Mouse (Mus musculus) embryonic facial prominence, embryonic 15.5 days (tissue): ENCODE measurements around the gene Trmt2b. TPM values are rescaled to one million over a fixed set of nuclear protein-coding genes. Genes with fewer than 3 reads are reported as not detected.
"Not testable (repeated sequence)": the region's sequence is repeated elsewhere in the genome, so short reads cannot be mapped to it uniquely, and the experiment has no call there.

ENCODE experiments used
- ATAC-seq: fragments of 200-750 bp; cut with Nextera tagmentation; 2 replicates; pipeline ENCODE4 v1.8.0; 2017; ENCODE audit warnings: low read depth, moderate TSS enrichment; ENCODE audit not compliant: insufficient number of reproducible peaks, low FRiP score, low TSS enrichment
- H3K27ac ChIP-seq: fragments of 300-500 bp; sonication (generic); replicated peaks from 2 replicates; pipeline ENCODE4 v1.5.1; 2015; ENCODE audit warnings: mild to moderate bottlenecking, inconsistent platforms
- H3K27me3 ChIP-seq: fragments of 300-500 bp; sonication (generic); 2 replicates; pipeline ENCODE4 v1.6.1; 2015; ENCODE audit warnings: inconsistent platforms
- H3K36me3 ChIP-seq: fragments of 300-500 bp; sonication (generic); 2 replicates; pipeline ENCODE4 v1.6.1; 2015; ENCODE audit warnings: mild to moderate bottlenecking, inconsistent platforms
- H3K4me1 ChIP-seq: fragments of 300-500 bp; sonication (generic); 2 replicates; pipeline ENCODE4 v1.6.1; 2015; ENCODE audit warnings: inconsistent platforms
- H3K4me2 ChIP-seq: fragments of 300-500 bp; sonication (generic); replicated peaks from 2 replicates; pipeline ENCODE4 v1.6.1; 2015; ENCODE audit warnings: mild to moderate bottlenecking, inconsistent platforms
- H3K4me3 ChIP-seq: fragments of 300-500 bp; sonication (generic); replicated peaks from 2 replicates; pipeline ENCODE4 v1.5.1; 2015; ENCODE audit warnings: mild to moderate bottlenecking, inconsistent platforms
- H3K9ac ChIP-seq: fragments of 300-500 bp; sonication (generic); 2 replicates; pipeline ENCODE4 v1.6.1; 2015; ENCODE audit warnings: inconsistent platforms
- H3K9me3 ChIP-seq: fragments of 300-500 bp; sonication (generic); replicated peaks from 2 replicates; pipeline ENCODE4 v1.6.1; 2016; ENCODE audit warnings: inconsistent platforms
- WGBS: fragments of 180-500 bp; shearing (Covaris S2); methylation state at CpG from one replicate; pipeline ENCODE4 v1.1.7; 2015; 5-methylcytosine and 5-hydroxymethylcytosine counted together
- polyA plus RNA-seq: library from polyadenylated mRNA; unstranded; fragments of >200 nt; fragmentation: Nextera tagmentation; extraction: Ambion mirVana; gene quantifications from 2 replicates; pipeline ENCODE4 v1.2.1, GENCODE M21; 2015

The Trmt2b gene
- 16.6 and 17.5 TPM in 2 replicates for polyA plus RNA-seq

- Histone ChIP-seq H3K27me3 (no peaks in the 10 kb centered on the region), H3K27ac (peak within 1 kb of the TSS; percentile 75), H3K36me3 (no peaks in the 10 kb centered on the region), H3K4me1 (no peaks in the 10 kb centered on the region), H3K4me3 (peak within 1 kb of the TSS; percentile 44), H3K9ac (no peak within 1 kb of the TSS), H3K4me2 (peak within 1 kb of the TSS; percentile 43), H3K9me3 (no peaks in the 10 kb centered on the region)
- peak; percentile 81 for ATAC-seq
- 18% methylated on average over 18 of the region's 26 CpGs for WGBS
These were observed at the start of gene Trmt2b for GRCm38 (mm10) chrX:134276275-134277160. Trmt2b (minus strand) TSS chrX:134276984.

- H3K9me3 ChIP-seq = no peaks in the 10 kb centered on the region
- ATAC-seq = no peak
- no peak overlapping the region for H3K27ac ChIP-seq
- no peak overlapping the region for H3K4me3 ChIP-seq
- H3K27me3 ChIP-seq = no peaks in the 10 kb centered on the region
- no peak overlapping the region for H3K9ac ChIP-seq
- no peaks in the 10 kb centered on the region for H3K4me1 ChIP-seq
- no peaks in the 10 kb centered on the region for H3K36me3 ChIP-seq
- no peak overlapping the region for H3K4me2 ChIP-seq
- WGBS = 80% methylated on average over 2 of the region's 2 CpGs
These were observed 42.6 kb upstream of the Trmt2b start for GRCm38 (mm10) chrX:134319153-134319932.

- not testable (repeated sequence) for H3K4me2 ChIP-seq, H3K9me3 ChIP-seq, H3K27ac ChIP-seq, H3K36me3 ChIP-seq, H3K9ac ChIP-seq, H3K4me1 ChIP-seq, H3K27me3 ChIP-seq, ATAC-seq, H3K4me3 ChIP-seq
- WGBS = 88% methylated on average over 7 of the region's 7 CpGs
These were observed 34.4 kb upstream of the Trmt2b start for GRCm38 (mm10) chrX:134311193-134311592.

- Histone ChIP-seq H3K27ac (no peak overlapping the region), H3K4me3 (peak overlapping the region; percentile 49), H3K9me3 (no peaks in the 10 kb centered on the region), H3K9ac (peak overlapping the region; percentile 23), H3K36me3 (no peaks in the 10 kb centered on the region), H3K4me2 (peak overlapping the region; percentile 44), H3K27me3 (no peaks in the 10 kb centered on the region), H3K4me1 (no peaks in the 10 kb centered on the region)
- ATAC-seq = peak; percentile 52
- WGBS = 20% methylated on average over 9 of the region's 9 CpGs
These were observed 31.5 kb upstream of the Trmt2b start for GRCm38 (mm10) chrX:134308275-134308634.

GRCm38 (mm10) chrX:134307534-134308274, 30.9 kb upstream of the Trmt2b start, which contains the start of gene Cenpi:
Cenpi (plus strand) TSS chrX:134308084.
- 15% methylated on average over 36 of the region's 36 CpGs for WGBS
- Histone ChIP-seq H3K27me3 (no peaks in the 10 kb centered on the region), H3K9me3 (no peaks in the 10 kb centered on the region), H3K4me3 (peak within 1 kb of the TSS; percentile 49), H3K27ac (0 out of 2 replicates have a peak within 1 kb of the TSS, but pooled peaks have one; percentile 28), H3K36me3 (no peaks in the 10 kb centered on the region), H3K4me2 (peak within 1 kb of the TSS; percentile 44), H3K9ac (peak within 1 kb of the TSS; percentile 23), H3K4me1 (no peaks in the 10 kb centered on the region)
- peak; percentile 93 for ATAC-seq

DNA sequence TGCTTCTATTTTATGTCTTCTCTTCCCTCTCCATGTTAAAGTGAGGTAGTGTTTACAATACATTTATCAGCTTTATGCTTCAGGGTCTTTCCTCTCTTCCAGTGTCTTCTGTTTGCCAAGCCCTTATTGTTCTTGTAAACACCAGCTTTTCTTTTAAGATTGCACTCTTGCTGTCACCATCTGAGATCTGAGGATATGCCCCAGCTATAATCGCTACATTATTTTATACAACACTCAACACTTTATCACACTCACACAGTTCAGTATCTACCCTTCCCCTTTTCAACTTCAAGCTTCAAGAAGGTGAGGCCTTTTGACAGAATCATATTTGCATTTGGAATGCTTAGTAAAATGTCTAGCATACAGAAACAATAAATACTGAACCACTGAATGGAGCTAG, 26.5 kb upstream of the Trmt2b start:
- no peak for ATAC-seq
- Histone ChIP-seq H3K27me3 (no peaks in the 10 kb centered on the region), H3K4me1 (no peaks in the 10 kb centered on the region), H3K9ac (no peak overlapping the region), H3K9me3 (no peaks in the 10 kb centered on the region), H3K27ac (no peak overlapping the region), H3K36me3 (no peaks in the 10 kb centered on the region), H3K4me2 (no peak overlapping the region), H3K4me3 (no peak overlapping the region)
- 94% methylated on average over 1 of the region's 1 CpGs for WGBS

DNA sequence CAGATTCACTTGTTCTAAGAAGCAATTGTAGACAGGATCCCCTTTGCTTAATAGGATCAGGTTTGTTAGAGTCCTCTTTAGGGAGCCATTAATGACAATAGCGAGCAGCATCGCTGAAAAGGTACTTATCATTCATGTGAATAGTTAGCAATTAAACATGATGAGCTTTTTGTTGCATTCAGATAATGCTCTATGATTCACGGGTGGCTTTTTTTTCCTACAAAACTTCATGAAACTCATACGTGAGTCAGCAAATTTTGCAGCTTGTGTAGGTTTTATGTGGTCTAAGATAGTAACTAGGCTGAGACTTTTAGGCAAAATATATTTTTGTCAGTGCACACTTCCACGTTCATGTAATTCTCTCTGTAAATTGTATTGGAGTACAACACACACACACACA, 23.4 kb upstream of the Trmt2b start:
- H3K4me1 ChIP-seq = no peaks in the 10 kb centered on the region
- no peak overlapping the region for H3K9ac ChIP-seq
- H3K27ac ChIP-seq = no peak overlapping the region
- H3K4me2 ChIP-seq = no peak overlapping the region
- no peak overlapping the region for H3K4me3 ChIP-seq
- 70% methylated on average over 5 of the region's 5 CpGs for WGBS
- H3K36me3 ChIP-seq = no peaks in the 10 kb centered on the region
- ATAC-seq = no peak
- peaks cover 8% of the 10 kb centered on the region; the same call in 1 of the 2 replicates for H3K27me3 ChIP-seq
- H3K9me3 ChIP-seq = no peaks in the 10 kb centered on the region

GRCm38 (mm10) chrX:134297195-134297594, 20.4 kb upstream of the Trmt2b start:
- Histone ChIP-seq H3K9me3 (no peaks in the 10 kb centered on the region), H3K4me1 (no peaks in the 10 kb centered on the region), H3K36me3 (no peaks in the 10 kb centered on the region), H3K4me2 (peak overlapping the region; percentile 60; the same call in 1 of the 2 replicates), H3K9ac (no peak overlapping the region), H3K4me3 (peak overlapping the region; percentile 48; the same call in 1 of the 2 replicates), H3K27ac (no peak overlapping the region), H3K27me3 (peaks cover 9% of the 10 kb centered on the region; the same call in 1 of the 2 replicates)
- WGBS = 29% methylated on average over 4 of the region's 4 CpGs
- no peak for ATAC-seq

DNA sequence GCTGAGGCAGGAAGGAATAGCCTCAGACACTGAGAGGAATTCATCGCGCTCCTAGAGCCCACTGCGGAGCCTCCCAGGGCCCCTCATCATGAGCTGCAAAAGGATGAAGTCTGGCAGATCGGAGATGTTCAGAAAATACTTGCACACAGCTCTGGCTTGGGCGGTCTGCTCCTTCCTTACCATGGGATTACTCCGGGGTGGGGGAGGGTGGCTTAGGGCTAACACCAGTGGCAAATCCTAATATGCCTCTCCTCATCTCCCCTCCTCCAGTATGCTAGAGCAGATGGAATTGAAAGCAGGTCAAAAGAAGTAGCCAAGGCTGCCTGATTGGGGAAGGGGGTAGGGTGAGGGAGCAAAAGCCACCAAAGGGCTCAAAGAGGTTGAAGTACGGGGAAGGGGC, 20.0 kb upstream of the Trmt2b start:
- no peaks in the 10 kb centered on the region for H3K36me3 ChIP-seq
- no peaks in the 10 kb centered on the region for H3K4me1 ChIP-seq
- H3K4me2 ChIP-seq = peak overlapping the region; percentile 60
- H3K9me3 ChIP-seq = no peaks in the 10 kb centered on the region
- H3K4me3 ChIP-seq = peak overlapping the region; percentile 48
- H3K27me3 ChIP-seq = peaks cover 9% of the 10 kb centered on the region; the same call in 1 of the 2 replicates
- no peak overlapping the region for H3K9ac ChIP-seq
- ATAC-seq = no peak
- 21% methylated on average over 7 of the region's 7 CpGs for WGBS
- no peak overlapping the region for H3K27ac ChIP-seq

DNA sequence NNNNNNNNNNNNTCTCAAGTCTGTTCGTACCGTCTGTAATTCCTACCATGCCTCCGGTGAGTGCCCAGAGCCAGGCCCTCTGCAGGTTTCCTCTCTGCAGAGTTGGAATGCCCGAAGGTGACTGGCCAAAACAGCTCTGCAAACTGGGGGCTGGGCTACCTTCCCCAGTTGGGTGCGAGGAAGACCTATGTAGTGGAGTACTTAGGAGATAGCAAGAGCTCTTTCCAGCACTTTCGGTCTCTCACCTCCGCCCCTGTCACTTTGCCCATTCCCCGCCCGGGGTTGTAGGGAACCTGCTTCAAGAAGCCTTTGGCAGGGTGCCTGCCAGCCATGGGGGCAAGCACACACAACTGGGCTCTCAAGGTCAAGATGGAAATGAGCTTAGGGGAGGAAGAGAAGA, 19.5 kb upstream of the Trmt2b start:
- Histone ChIP-seq H3K4me3 (peak overlapping the region; percentile 48), H3K9ac (no peak overlapping the region), H3K27ac (no peak overlapping the region)

GRCm38 (mm10) chrX:134287305-134287704, 10.5 kb upstream of the Trmt2b start:
- Histone ChIP-seq H3K9me3 (no peaks in the 10 kb centered on the region), H3K4me3 (no peak overlapping the region), H3K27me3 (no peaks in the 10 kb centered on the region), H3K27ac (no peak overlapping the region), H3K36me3 (no peaks in the 10 kb centered on the region), H3K4me2 (no peak overlapping the region), H3K4me1 (no peaks in the 10 kb centered on the region), H3K9ac (no peak overlapping the region)
- ATAC-seq = no peak
- 89% methylated on average over 2 of the region's 2 CpGs for WGBS

More for the DNA sequence above, 19.5 kb upstream of the Trmt2b start:
- peaks cover 9% of the 10 kb centered on the region; the same call in 1 of the 2 replicates for H3K27me3 ChIP-seq
- 31% methylated on average over 9 of the region's 9 CpGs for WGBS
- ATAC-seq = no peak
- H3K9me3 ChIP-seq = no peaks in the 10 kb centered on the region
- H3K36me3 ChIP-seq = no peaks in the 10 kb centered on the region
- no peaks in the 10 kb centered on the region for H3K4me1 ChIP-seq
- peak overlapping the region; percentile 60 for H3K4me2 ChIP-seq
